Comparison of ENCODE assay signal across 11 mouse cellular contexts in genomic region chr13:92114076-92114475, GRCm38 (mm10).
"Had no signal": no experiment of that assay in that cellular context is flagged by ENCODE, and none has a peak within 500 bp of the region (broad histone marks: within the 10 kb centered on the region; RNA-seq: fewer than 3 reads in every experiment).

No protein-coding gene starts in this region.

- H3K9ac ChIP-seq: limb, embryonic 15.5 days; liver, embryonic 12.5 days; midbrain, embryonic 12.5 days; neural tube, embryonic 15.5 days had no signal

- H3K27me3 ChIP-seq: limb, embryonic 15.5 days; liver, embryonic 12.5 days; midbrain, embryonic 12.5 days; neural tube, embryonic 15.5 days had no signal

- ATAC-seq: intestine, postnatal 0 days; liver, embryonic 12.5 days had no signal

- H3K4me2 ChIP-seq: limb, embryonic 15.5 days; liver, embryonic 12.5 days; midbrain, embryonic 12.5 days; neural tube, embryonic 15.5 days had no signal

- H3K4me3 ChIP-seq: left cerebral cortex, adult 2 months; limb, embryonic 15.5 days; liver, embryonic 12.5 days; midbrain, embryonic 12.5 days; neural tube, embryonic 15.5 days had no signal

- H3K27ac ChIP-seq: left cerebral cortex, adult 2 months; limb, embryonic 15.5 days; liver, embryonic 12.5 days; midbrain, embryonic 12.5 days; neural tube, embryonic 15.5 days; stomach, postnatal 0 days had no signal

- H3K36me3 ChIP-seq: limb, embryonic 15.5 days; liver, embryonic 12.5 days; midbrain, embryonic 12.5 days; neural tube, embryonic 15.5 days had no signal

- H3K4me1 ChIP-seq: limb, embryonic 15.5 days; liver, embryonic 12.5 days; midbrain, embryonic 12.5 days; neural tube, embryonic 15.5 days had no signal

- H3K9me3 ChIP-seq: limb, embryonic 15.5 days; liver, embryonic 12.5 days; midbrain, embryonic 12.5 days; neural tube, embryonic 15.5 days had no signal

- DNase-seq: kidney, adult 8-10 months; kidney, postnatal 25 days; right cerebral cortex, adult 18-20 months; thymus, postnatal 4 days had no signal
